Mouse (Mus musculus) liver, adult 2 months (tissue): ENCODE data around the gene Loxl3.

Source experiments
- CTCF ChIP-seq: fragments of 200-500 bp; IDR thresholded peaks from 2 replicates; pipeline ENCODE4 v1.5.1; 2011; ENCODE audit warnings: low read depth, low read length, control low read depth
- POLR2A ChIP-seq: fragments of 200-500 bp; IDR thresholded peaks from 2 replicates; pipeline ENCODE4 v1.6.1; 2011; ENCODE audit warnings: low read length, control low read depth; ENCODE audit not compliant: insufficient read depth; ENCODE audit errors: extremely low read depth

DNA sequence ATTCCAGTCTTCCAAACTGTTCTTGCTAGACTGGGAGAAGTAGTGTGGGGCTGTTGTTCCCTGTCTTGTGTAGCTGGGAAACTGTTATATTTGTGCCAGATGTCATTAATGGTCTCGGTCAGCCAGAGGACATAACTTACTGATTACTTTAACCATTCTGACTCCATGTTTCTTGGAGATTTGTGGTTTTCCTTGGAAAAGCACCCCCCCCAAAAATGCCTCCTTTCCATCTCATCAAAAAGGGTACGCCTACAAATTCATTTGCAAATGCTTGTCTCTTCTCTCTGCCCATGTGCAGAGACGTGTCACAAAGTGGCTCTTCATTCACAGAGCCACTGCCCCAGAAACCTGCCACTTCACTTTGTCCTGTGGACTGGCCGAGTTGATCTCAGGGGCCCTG lies 9.6 kb upstream of the Loxl3 start:
- no peak for TF ChIP-seq CTCF
- TF ChIP-seq POLR2A = no peak
